17 mouse cellular contexts compared by ENCODE assay signal in the genomic region with DNA sequence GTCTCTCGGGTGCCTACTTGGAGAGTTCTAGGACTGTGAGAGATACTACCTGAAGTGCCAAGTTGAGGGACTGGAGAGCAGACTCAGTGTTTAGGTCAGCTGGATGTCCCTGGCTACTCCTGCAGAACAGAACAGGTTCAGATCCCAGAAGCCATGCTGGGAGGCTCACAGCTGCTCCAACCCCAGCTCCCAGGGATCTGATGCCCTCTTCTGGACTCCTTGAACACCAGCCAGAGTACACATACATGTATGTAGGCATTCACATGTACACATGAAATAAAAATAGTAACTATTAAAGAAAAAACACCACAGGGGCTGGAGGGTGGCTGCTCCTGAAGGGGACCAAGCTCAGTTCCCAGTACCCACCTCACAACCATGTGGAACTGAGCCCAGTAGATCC.
DNase-seq lines count a peak whose midpoint lies in the region; ATAC-seq and TF ChIP-seq lines count a peak whose summit lies in the region.
"Had no signal": no experiment of that assay in that cellular context is flagged by ENCODE, and none has a peak within 500 bp of the region (broad histone marks: within the 10 kb centered on the region; RNA-seq: fewer than 3 reads in every experiment).

No protein-coding gene starts in this region.

- TF ChIP-seq CTCF in hindbrain, postnatal 0 days (IDR thresholded peaks at IDR 0.05; ENCODE audit: low read depth): peak; percentile 38
- TF ChIP-seq CTCF in liver, postnatal 0 days (IDR thresholded peaks at IDR 0.05; ENCODE audit: low read depth): peak; percentile 26; the same call in 1 of the 2 replicates
- peak; percentile 32; the same call in 1 of the 2 replicates for TF ChIP-seq CTCF in brain, embryonic 14.5 days (IDR thresholded peaks at IDR 0.05; ENCODE audit: borderline replicate concordance, extremely low read depth, insufficient read depth, insufficient read length)
- no peak for TF ChIP-seq CTCF in cerebellum, adult 2 months (IDR thresholded peaks at IDR 0.05; ENCODE audit: borderline replicate concordance, insufficient read depth, low read depth, low read length)

- H3K27ac ChIP-seq in hindbrain, postnatal 0 days: no peak overlapping the region
- no peak overlapping the region for H3K27ac ChIP-seq in hindbrain, embryonic 14.5 days
- H3K27ac ChIP-seq in liver, postnatal 0 days (ENCODE audit: low read depth): no peak overlapping the region
- no peak overlapping the region for H3K27ac ChIP-seq in liver, embryonic 12.5 days
- no peak overlapping the region for H3K27ac ChIP-seq in cerebellum, adult 2 months (ENCODE audit: insufficient read depth, low read length)
- H3K27ac ChIP-seq: embryonic facial prominence, embryonic 13.5 days; forebrain, embryonic 10.5 days; macrophage; neural tube, embryonic 15.5 days had no signal

- H3K4me3 ChIP-seq in hindbrain, postnatal 0 days (ENCODE audit: low read length): no peak overlapping the region
- no peak overlapping the region for H3K4me3 ChIP-seq in hindbrain, embryonic 14.5 days (replicated peaks; ENCODE audit: low read length)
- no peak overlapping the region for H3K4me3 ChIP-seq in liver, postnatal 0 days (ENCODE audit: low read depth, low read length)
- H3K4me3 ChIP-seq in liver, embryonic 12.5 days: no peak overlapping the region
- no peak overlapping the region for H3K4me3 ChIP-seq in cerebellum, adult 2 months (replicated peaks; ENCODE audit: insufficient read depth, low read depth, low read length)
- H3K4me3 ChIP-seq: embryonic facial prominence, embryonic 13.5 days; forebrain, embryonic 10.5 days; neural tube, embryonic 15.5 days had no signal

- peak; percentile 24 for DNase-seq in hindbrain, postnatal 0 days (ENCODE audit: low spot score)
- DNase-seq in hindbrain, embryonic 14.5 days (ENCODE audit: low spot score): no peak
- no peak for DNase-seq in liver, postnatal 0 days
- DNase-seq in NIH3T3 (ENCODE audit: low read depth): peak; percentile 46
- DNase-seq in brain, embryonic 14.5 days (ENCODE audit: low read depth): peak; percentile 23
- DNase-seq in layer of hippocampus, postnatal 25 days (ENCODE audit: extremely low spot score in 1 of 2, low spot score in 1 of 2): no peak
- DNase-seq in cerebellum, adult 2 months: no peak
- DNase-seq: cerebellum, adult 9-11 months; heart, adult 11 months; liver; right cerebral cortex, adult 18-20 months had no signal

- WGBS in hindbrain, postnatal 0 days: 82% methylated on average over 1 of the region's 1 CpGs
- WGBS in hindbrain, embryonic 14.5 days: 93% methylated on average over 1 of the region's 1 CpGs
- WGBS in liver, postnatal 0 days (ENCODE audit: insufficient replicate concordance): 88% methylated on average over 1 of the region's 1 CpGs
- WGBS in liver, embryonic 12.5 days (ENCODE audit: insufficient replicate concordance): 58% methylated on average over 1 of the region's 1 CpGs
- 96% methylated on average over 1 of the region's 1 CpGs for WGBS in cerebellum, adult 2 months

- no peak overlapping the region for H3K9ac ChIP-seq in hindbrain, postnatal 0 days (replicated peaks; ENCODE audit: low read length)
- no peak overlapping the region for H3K9ac ChIP-seq in hindbrain, embryonic 14.5 days
- H3K9ac ChIP-seq in liver, postnatal 0 days (replicated peaks): no peak overlapping the region
- no peak overlapping the region for H3K9ac ChIP-seq in liver, embryonic 12.5 days
- H3K9ac ChIP-seq: embryonic facial prominence, embryonic 13.5 days; neural tube, embryonic 15.5 days had no signal

- no peak for TF ChIP-seq POLR2A in brain, embryonic 14.5 days (IDR thresholded peaks at IDR 0.05; ENCODE audit: borderline replicate concordance, extremely low read depth, insufficient read depth, insufficient read length, poor library complexity, severe bottlenecking)
- no peak for TF ChIP-seq POLR2A in cerebellum, adult 2 months (IDR thresholded peaks at IDR 0.05; ENCODE audit: borderline replicate concordance, insufficient read depth, low read length)

- TF ChIP-seq EP300 in liver, postnatal 0 days (IDR thresholded peaks at IDR 0.05; ENCODE audit: low read depth): no peak

- H3K4me2 ChIP-seq in hindbrain, postnatal 0 days (ENCODE audit: low read depth, low read length): no peak overlapping the region
- H3K4me2 ChIP-seq in hindbrain, embryonic 14.5 days (replicated peaks): no peak overlapping the region
- no peak overlapping the region for H3K4me2 ChIP-seq in liver, postnatal 0 days (ENCODE audit: low read depth, low read length)
- no peak overlapping the region for H3K4me2 ChIP-seq in liver, embryonic 12.5 days
- H3K4me2 ChIP-seq: embryonic facial prominence, embryonic 13.5 days; neural tube, embryonic 15.5 days had no signal

- no peak for ATAC-seq in hindbrain, postnatal 0 days
- ATAC-seq in hindbrain, embryonic 14.5 days (ENCODE audit: low FRiP score): no peak
- ATAC-seq in liver, postnatal 0 days: no peak
- no peak for ATAC-seq in liver, embryonic 12.5 days
- ATAC-seq: hindbrain, embryonic 16.5 days had no signal

- no peaks in the 10 kb centered on the region for H3K36me3 ChIP-seq in hindbrain, postnatal 0 days (ENCODE audit: insufficient read depth, low read length)
- no peaks in the 10 kb centered on the region for H3K36me3 ChIP-seq in hindbrain, embryonic 14.5 days (replicated peaks; ENCODE audit: control insufficient read depth, insufficient read depth)
- H3K36me3 ChIP-seq in liver, postnatal 0 days (replicated peaks; ENCODE audit: insufficient read depth, low read length): no peaks in the 10 kb centered on the region
- H3K36me3 ChIP-seq in liver, embryonic 12.5 days: no peaks in the 10 kb centered on the region
- H3K36me3 ChIP-seq: embryonic facial prominence, embryonic 13.5 days; forebrain, embryonic 10.5 days; neural tube, embryonic 15.5 days had no signal

- no peaks in the 10 kb centered on the region for H3K9me3 ChIP-seq in hindbrain, postnatal 0 days (ENCODE audit: low read length)
- no peaks in the 10 kb centered on the region for H3K9me3 ChIP-seq in hindbrain, embryonic 14.5 days (ENCODE audit: control insufficient read depth, low read length)
- no peaks in the 10 kb centered on the region for H3K9me3 ChIP-seq in liver, postnatal 0 days (ENCODE audit: low read length)
- no peaks in the 10 kb centered on the region for H3K9me3 ChIP-seq in liver, embryonic 12.5 days (replicated peaks)
- H3K9me3 ChIP-seq: embryonic facial prominence, embryonic 13.5 days; forebrain, embryonic 10.5 days; neural tube, embryonic 15.5 days had no signal

- H3K27me3 ChIP-seq in hindbrain, postnatal 0 days (ENCODE audit: insufficient read depth, low read length): no peaks in the 10 kb centered on the region
- no peaks in the 10 kb centered on the region for H3K27me3 ChIP-seq in hindbrain, embryonic 14.5 days (ENCODE audit: control insufficient read depth, insufficient read depth, low read length)
- H3K27me3 ChIP-seq in liver, postnatal 0 days (ENCODE audit: insufficient read depth, low read length): no peaks in the 10 kb centered on the region
- no peaks in the 10 kb centered on the region for H3K27me3 ChIP-seq in liver, embryonic 12.5 days (replicated peaks)
- H3K27me3 ChIP-seq in cerebellum, adult 2 months (ENCODE audit: control insufficient read depth, insufficient read depth, low read length): no peaks in the 10 kb centered on the region
- H3K27me3 ChIP-seq: embryonic facial prominence, embryonic 13.5 days; neural tube, embryonic 15.5 days had no signal

- H3K4me1 ChIP-seq in hindbrain, postnatal 0 days (ENCODE audit: insufficient read depth, low read length): peaks cover 2% of the 10 kb centered on the region; the same call in 1 of the 2 replicates
- H3K4me1 ChIP-seq in hindbrain, embryonic 14.5 days (replicated peaks; ENCODE audit: control insufficient read depth, insufficient read depth, low read length): no peaks in the 10 kb centered on the region
- no peaks in the 10 kb centered on the region; the same call in 1 of the 2 replicates for H3K4me1 ChIP-seq in liver, postnatal 0 days (ENCODE audit: insufficient read depth)
- no peaks in the 10 kb centered on the region for H3K4me1 ChIP-seq in liver, embryonic 12.5 days
- H3K4me1 ChIP-seq in cerebellum, adult 2 months (ENCODE audit: control insufficient read depth, insufficient read depth, low read length): peaks cover 4% of the 10 kb centered on the region; the same call in 1 of the 2 replicates
- H3K4me1 ChIP-seq: neural tube, embryonic 15.5 days had no signal

Comparison
In these comparisons a context has a peak if more than half of its experiments do, and no peak if none do; other contexts are left out.
1. DNase-seq: peak in hindbrain, postnatal 0 days (single experiment), NIH3T3 (single experiment) and brain, embryonic 14.5 days (single experiment); none in hindbrain, embryonic 14.5 days (single experiment), liver, postnatal 0 days (single experiment), layer of hippocampus, postnatal 25 days (0 of 2) and cerebellum, adult 2 months (0 of 2).